Mouse (Mus musculus) liver, adult 2 months (tissue): ENCODE results near the gene Tradd. TPM values are rescaled to one million over a fixed set of nuclear protein-coding genes. Genes with fewer than 3 reads are reported as not detected.
"Not testable (repeated sequence)": the region's sequence is repeated elsewhere in the genome, so short reads cannot be mapped to it uniquely, and the experiment has no call there.

Experiments
- DNase-seq: peaks from one replicate; pipeline ENCODE4 v3.0.0-alpha.2; 2011; ENCODE audit warnings: low read depth, low spot score; ENCODE audit errors: extremely low read depth
- H3K27ac ChIP-seq: fragments of 200-500 bp; replicated peaks from 2 replicates; pipeline ENCODE4 v1.5.1; 2012; ENCODE audit warnings: low read depth, mild to moderate bottlenecking, control low read depth, inconsistent platforms, low read length; ENCODE audit not compliant: insufficient read depth
- H3K27me3 ChIP-seq: fragments of 200-500 bp; 2 replicates; pipeline ENCODE4 v1.6.1; 2012; ENCODE audit warnings: mild to moderate bottlenecking, moderate library complexity, low read length, inconsistent platforms; ENCODE audit not compliant: control insufficient read depth, insufficient read depth
- H3K36me3 ChIP-seq: fragments of 200-500 bp; 2 replicates; pipeline ENCODE4 v1.6.1; 2012; ENCODE audit warnings: low read length, inconsistent platforms; ENCODE audit not compliant: control insufficient read depth, insufficient read depth
- H3K4me1 ChIP-seq: fragments of 200-500 bp; 2 replicates; pipeline ENCODE4 v1.6.1; 2011; ENCODE audit warnings: low read length; ENCODE audit not compliant: control insufficient read depth, insufficient read depth
- H3K4me3 ChIP-seq: fragments of 200-500 bp; 2 replicates; pipeline ENCODE4 v1.5.1; 2011; ENCODE audit warnings: low read depth, mild to moderate bottlenecking, control low read depth, low read length, moderate library complexity; ENCODE audit not compliant: insufficient read depth
- H3K79me2 ChIP-seq: fragments of 200-500 bp; 2 replicates; pipeline ENCODE4 v1.6.1; 2012; ENCODE audit warnings: inconsistent platforms, mild to moderate bottlenecking, low read length, moderate library complexity; ENCODE audit not compliant: control insufficient read depth, insufficient read depth
- H3K9ac ChIP-seq: fragments of 200-500 bp; 2 replicates; pipeline ENCODE4 v1.6.1; 2012; ENCODE audit warnings: low read depth, mild to moderate bottlenecking, control low read depth, inconsistent platforms, low read length
- CTCF ChIP-seq: fragments of 200-500 bp; IDR thresholded peaks from 2 replicates; pipeline ENCODE4 v1.5.1; 2011; ENCODE audit warnings: low read depth, low read length, control low read depth
- POLR2A ChIP-seq: fragments of 200-500 bp; IDR thresholded peaks from 2 replicates; pipeline ENCODE4 v1.6.1; 2011; ENCODE audit warnings: low read length, control low read depth; ENCODE audit not compliant: insufficient read depth; ENCODE audit errors: extremely low read depth
- WGBS: fragments of 180-500 bp; shearing (Covaris S2); methylation state at CpG from one replicate; pipeline ENCODE4 v1.1.7; 2018; 5-methylcytosine and 5-hydroxymethylcytosine counted together
- polyA plus RNA-seq: library from polyadenylated mRNA; depleted of rRNA; stranded (reverse); fragments of >200 nt; gene quantifications from 2 replicates; pipeline ENCODE4 v1.2.3, GENCODE M21; 2012
- total RNA-seq: library from RNA; depleted of rRNA; stranded (reverse); fragments of >200 nt; gene quantifications from 2 replicates; pipeline ENCODE4 v1.2.3, GENCODE M21; 2014

Tradd gene
- total and polyA plus RNA-seq, 2 experiments: 11.8 to 16.1 TPM

- Histone ChIP-seq H3K27me3 (no peaks in the 10 kb centered on the region), H3K9ac (no peak overlapping the region), H3K4me1 (peaks cover 8% of the 10 kb centered on the region), H3K36me3 (peaks cover 82% of the 10 kb centered on the region), H3K4me3 (no peak overlapping the region), H3K27ac (no peak overlapping the region), H3K79me2 (peaks cover 13% of the 10 kb centered on the region; the same call in 1 of the 2 replicates)
- peak; percentile 41 for DNase-seq
- 13% methylated on average over 1 of the region's 1 CpGs for WGBS
- no peak for TF ChIP-seq POLR2A
- TF ChIP-seq CTCF: no peak
These were observed 29.2 kb downstream of the Tradd start for GRCm38 (mm10) chr8:105235206-105235605.

GRCm38 (mm10) chr8:105233126-105233935 is 31.1 kb downstream of the Tradd start:
- Histone ChIP-seq H3K4me3 (no peak overlapping the region), H3K79me2 (peaks cover 25% of the 10 kb centered on the region; the same call in 1 of the 2 replicates), H3K9ac (no peak overlapping the region), H3K27ac (no peak overlapping the region), H3K36me3 (peaks cover 72% of the 10 kb centered on the region), H3K27me3 (no peaks in the 10 kb centered on the region), H3K4me1 (peaks cover 18% of the 10 kb centered on the region)
- TF ChIP-seq CTCF (no peak), POLR2A (no peak)
- DNase-seq: no peak
- WGBS: 63% methylated on average over 1 of the region's 1 CpGs

- Histone ChIP-seq H3K36me3 (peaks cover 68% of the 10 kb centered on the region), H3K79me2 (peaks cover 30% of the 10 kb centered on the region; the same call in 1 of the 2 replicates), H3K4me1 (peaks cover 24% of the 10 kb centered on the region)
- not testable (repeated sequence) for DNase-seq, H3K27ac ChIP-seq, H3K9ac ChIP-seq, H3K27me3 ChIP-seq, H3K4me3 ChIP-seq
- 93% methylated on average over 4 of the region's 4 CpGs for WGBS
These were observed 32.1 kb downstream of the Tradd start for GRCm38 (mm10) chr8:105232321-105232693.

GRCm38 (mm10) chr8:105231503-105232320 is 32.7 kb downstream of the Tradd start:
- no peak overlapping the region for H3K27ac ChIP-seq
- H3K4me1 ChIP-seq: peaks cover 24% of the 10 kb centered on the region
- H3K9ac ChIP-seq: no peak overlapping the region
- H3K36me3 ChIP-seq: peaks cover 66% of the 10 kb centered on the region
- TF ChIP-seq POLR2A (no peak), CTCF (no peak)
- no peak for DNase-seq
- H3K27me3 ChIP-seq: no peaks in the 10 kb centered on the region
- no peak overlapping the region for H3K4me3 ChIP-seq
- 75% methylated on average over 12 of the region's 12 CpGs for WGBS
- H3K79me2 ChIP-seq: peaks cover 34% of the 10 kb centered on the region; the same call in 1 of the 2 replicates

GRCm38 (mm10) chr8:105225917-105226316 is 38.5 kb downstream of the Tradd start:
- H3K9ac ChIP-seq: peak overlapping the region; percentile 98
- peaks cover 21% of the 10 kb centered on the region for H3K36me3 ChIP-seq
- peak overlapping the region; percentile 98 for H3K27ac ChIP-seq
- H3K4me3 ChIP-seq: peak overlapping the region; percentile 93
- TF ChIP-seq POLR2A: no peak
- H3K79me2 ChIP-seq: peaks cover 28% of the 10 kb centered on the region; the same call in 1 of the 2 replicates
- DNase-seq: peak; percentile 99
- peaks cover 20% of the 10 kb centered on the region for H3K4me1 ChIP-seq
- H3K27me3 ChIP-seq: no peaks in the 10 kb centered on the region
- WGBS: 2% methylated on average over 6 of the region's 6 CpGs
